Mouse (Mus musculus) left cerebral cortex, postnatal 14 days (tissue): ENCODE results near the gene Gm17268. TPM values are rescaled to one million over a fixed set of nuclear protein-coding genes. Genes with fewer than 3 reads are reported as not detected.

ENCODE experiments used
- DNase-seq, 2 experiments: peaks; one replicate each; pipeline ENCODE4 v3.0.0; 2021 to 2022; ENCODE audit warnings: low spot score in 2 of 2, mixed read lengths in 1 of 2
- intact Hi-C: fragments of 180-260 bp; cut with DNase I; formaldehyde crosslinking; loops from one replicate; pipeline ENCODE4 v1.15.1; 2025
- long read RNA-seq, 2 experiments: library from polyadenylated mRNA; stranded (forward); transcript quantifications; one replicate each; pipeline ENCODE4 v2.0.0; 2021
- total RNA-seq, 2 experiments: library from RNA; stranded (reverse); gene quantifications; 2 replicates each; pipeline ENCODE4 v1.2.3; 2021

Gene Gm17268
- total RNA-seq, result not detected
- long read RNA-seq, experiment 1, result 0 reads
- long read RNA-seq, experiment 2, result 0 reads

DNA sequence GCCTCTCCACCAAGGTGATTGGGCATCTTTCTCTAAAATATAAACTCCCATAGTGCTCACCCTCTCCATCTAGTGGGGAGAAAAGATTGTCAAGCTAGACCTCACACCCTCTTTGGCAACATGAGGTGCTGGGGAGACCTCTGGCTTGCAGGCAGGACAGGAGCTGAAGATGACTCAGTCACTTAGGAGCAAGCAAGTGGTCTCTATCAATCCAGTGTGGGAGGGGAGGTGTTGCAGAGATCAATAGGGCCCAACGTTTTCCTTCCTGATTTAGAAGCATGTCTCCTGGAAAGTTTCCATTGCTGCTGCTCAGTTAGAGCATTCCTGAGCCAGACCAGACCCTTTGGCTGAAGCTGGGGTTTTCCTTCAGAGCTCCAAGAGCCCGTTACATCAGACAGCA is at the start of gene Gm17268:
Gene Gm17268 (minus strand): TSS at position 28 of the 400 bp plus-strand sequence.
- intact Hi-C loops, result loop anchor here (5.0 kb wide), 1 partner anchor 41 kb away; no protein-coding TSS in a partner anchor
- no peak for DNase-seq

DNA sequence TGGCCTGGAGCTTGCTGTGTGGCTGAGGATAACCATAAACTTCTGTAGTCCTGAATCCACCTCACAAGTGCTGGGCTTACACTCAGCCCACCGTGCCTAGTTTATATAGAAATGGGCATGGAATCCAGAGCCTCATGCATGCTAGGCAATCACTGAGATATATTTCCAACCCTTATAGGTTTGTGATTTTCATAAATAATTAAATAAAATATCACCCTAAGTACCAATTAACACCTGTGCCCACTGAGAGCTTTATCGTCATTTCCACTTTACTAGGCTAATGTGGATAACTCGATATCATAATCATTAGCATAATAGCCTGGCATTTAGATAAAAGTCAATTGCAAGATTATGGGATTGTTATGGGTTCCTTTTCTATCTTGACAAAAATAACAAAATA is 46.0 kb upstream of the Gm17268 start:
- no peak for DNase-seq
- intact Hi-C loops, result no loop called here

DNA sequence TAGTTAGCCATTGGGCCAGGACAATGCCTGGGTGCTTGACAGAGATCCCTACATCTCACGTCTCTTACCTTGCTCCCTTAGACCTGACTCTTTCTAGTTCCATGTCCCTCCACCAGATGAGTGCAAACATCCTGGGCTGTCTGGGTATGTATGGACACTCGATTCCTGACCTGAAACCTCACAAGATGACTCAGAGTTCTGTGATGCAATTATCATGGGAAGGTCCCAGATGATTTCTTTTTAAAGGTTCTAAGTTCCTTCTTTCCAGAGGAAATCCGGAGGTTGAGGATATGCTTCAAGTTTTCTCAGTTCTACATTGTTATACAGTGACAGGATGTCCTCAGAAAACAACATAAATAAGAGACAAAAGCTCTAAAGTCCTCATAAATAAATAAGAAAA is 42.5 kb upstream of the Gm17268 start:
- DNase-seq, result no peak
- intact Hi-C loops, result no loop called here

DNA sequence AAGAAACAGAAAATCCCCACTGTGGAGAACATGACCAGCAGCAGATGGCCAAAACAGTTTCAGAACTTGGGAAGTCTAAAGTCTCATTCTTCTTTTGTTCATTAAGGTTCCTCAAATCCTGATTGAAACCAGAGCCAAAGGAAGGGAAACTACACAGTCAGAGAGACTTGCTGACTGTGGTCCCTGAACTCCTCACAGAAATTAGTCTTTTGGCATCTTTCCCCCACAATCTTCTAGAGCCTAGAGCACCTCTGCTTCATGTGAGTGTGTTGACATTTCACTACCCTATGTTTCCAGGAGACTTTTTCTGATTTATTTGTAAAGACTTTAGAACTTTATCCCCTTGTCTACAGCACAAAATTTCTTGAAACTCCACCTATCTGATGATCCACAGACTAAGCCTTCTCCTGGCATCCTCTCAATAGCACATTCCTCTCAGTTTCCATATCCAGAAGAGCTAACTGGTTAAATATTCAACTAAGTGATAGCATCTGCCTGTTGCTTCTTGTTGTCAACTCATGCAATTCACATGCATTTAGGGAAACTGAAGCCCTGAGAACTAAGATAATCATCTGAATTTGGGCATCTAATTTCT is 39.9 kb upstream of the Gm17268 start:
- no peak for DNase-seq
- intact Hi-C loops, result no loop called here

DNA sequence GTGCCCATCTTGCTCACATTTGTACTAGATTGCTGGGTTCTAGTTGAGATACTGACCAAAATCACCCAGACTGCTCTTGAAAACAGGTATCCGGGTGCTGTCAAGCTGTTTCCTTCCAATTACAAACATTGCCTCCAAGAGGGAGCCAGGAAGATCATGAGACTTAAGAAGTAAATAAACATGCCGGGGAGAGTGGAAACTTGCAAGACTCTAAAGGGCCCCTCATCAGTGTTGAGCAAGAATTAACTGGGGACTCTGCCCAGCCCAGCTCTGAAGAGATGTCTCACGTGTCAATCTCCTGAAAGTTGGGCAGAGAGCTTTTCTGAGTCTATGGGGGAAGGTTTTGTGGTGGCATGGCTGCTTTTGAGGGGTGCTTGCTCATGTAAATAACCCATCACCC is 38.7 kb upstream of the Gm17268 start:
- intact Hi-C loops, result no loop called here
- DNase-seq, result no peak

DNA sequence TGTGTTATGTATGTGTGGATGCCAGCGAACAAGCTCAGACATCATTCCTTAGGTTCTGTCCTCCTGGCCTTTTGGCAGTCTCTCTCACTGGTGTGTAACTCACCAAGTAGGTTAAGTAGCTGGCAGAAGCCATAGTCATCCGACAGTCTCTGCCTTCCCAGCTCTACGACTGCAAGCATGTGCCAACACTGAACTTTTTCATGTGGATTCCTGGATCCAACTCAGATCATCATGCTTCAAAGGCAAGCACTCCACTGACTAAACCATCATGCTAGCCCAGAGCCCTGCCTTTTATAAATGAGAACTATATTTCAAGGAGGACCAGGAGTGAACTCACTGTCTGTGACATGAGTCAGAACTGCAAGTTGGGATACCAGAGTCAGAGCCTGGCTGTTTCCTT is 35.3 kb upstream of the Gm17268 start:
- no peak for DNase-seq
- intact Hi-C loops, result no loop called here

DNA sequence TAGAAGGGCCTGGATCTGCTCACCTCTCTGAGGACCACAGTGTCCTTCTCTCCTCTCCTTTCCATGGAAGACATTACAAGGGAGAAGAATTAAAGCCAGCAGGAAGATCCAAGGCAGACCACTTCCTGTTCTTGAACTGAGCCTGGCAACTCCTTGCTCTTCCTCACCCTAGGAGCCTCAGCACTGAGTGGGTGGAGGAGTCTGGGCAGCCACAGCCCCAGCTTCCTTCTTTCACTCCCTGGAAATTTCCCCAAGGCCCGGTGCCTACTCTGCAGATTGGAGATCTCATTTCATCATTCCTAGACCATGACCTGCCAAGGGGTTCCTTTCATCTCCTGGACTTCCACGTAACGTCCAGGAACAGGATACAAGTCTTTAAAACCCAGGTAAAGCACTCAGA is 34.6 kb upstream of the Gm17268 start:
- no peak for DNase-seq
- intact Hi-C loops, result no loop called here

DNA sequence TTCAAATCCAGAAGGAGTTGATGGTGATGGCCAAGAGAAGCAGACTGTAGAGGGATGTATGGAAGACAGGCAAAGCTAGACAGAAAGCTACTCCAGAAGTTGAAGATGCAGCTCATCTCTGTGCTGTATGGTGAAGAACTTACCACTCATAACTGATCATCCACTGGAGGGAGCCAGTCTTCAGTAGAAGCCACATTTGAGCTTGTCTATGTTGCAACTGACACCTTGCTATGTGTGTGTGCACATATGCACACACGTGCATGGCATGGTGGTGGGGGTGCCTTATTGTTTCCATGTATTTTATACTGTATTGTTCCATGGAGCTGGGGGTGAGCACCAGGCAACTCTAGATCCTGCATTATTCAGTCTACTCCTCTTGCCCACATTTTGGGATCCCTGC is 34.0 kb upstream of the Gm17268 start:
- intact Hi-C loops, result no loop called here
- peak in 1 of 2 experiments; percentile 22 for DNase-seq

DNA sequence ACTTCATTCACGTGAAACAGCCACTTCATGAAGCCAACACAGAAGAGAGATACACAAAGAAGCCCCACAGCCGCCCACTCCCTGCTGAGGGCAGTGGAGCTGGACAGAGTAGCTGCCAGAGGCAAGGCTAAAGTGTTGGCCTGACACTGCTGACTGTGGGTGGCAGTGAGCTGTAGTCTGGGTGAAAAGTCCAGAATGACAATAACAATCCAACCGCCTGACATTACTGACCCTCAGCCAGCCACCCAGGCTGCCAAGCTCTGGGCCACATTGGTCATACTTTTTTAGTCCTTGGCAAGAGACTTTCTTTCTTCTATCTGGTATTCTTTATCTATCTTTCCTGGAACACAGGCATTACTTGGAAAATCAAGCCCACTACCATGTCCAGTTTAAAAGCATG is 32.7 kb upstream of the Gm17268 start:
- DNase-seq, result no peak

DNA sequence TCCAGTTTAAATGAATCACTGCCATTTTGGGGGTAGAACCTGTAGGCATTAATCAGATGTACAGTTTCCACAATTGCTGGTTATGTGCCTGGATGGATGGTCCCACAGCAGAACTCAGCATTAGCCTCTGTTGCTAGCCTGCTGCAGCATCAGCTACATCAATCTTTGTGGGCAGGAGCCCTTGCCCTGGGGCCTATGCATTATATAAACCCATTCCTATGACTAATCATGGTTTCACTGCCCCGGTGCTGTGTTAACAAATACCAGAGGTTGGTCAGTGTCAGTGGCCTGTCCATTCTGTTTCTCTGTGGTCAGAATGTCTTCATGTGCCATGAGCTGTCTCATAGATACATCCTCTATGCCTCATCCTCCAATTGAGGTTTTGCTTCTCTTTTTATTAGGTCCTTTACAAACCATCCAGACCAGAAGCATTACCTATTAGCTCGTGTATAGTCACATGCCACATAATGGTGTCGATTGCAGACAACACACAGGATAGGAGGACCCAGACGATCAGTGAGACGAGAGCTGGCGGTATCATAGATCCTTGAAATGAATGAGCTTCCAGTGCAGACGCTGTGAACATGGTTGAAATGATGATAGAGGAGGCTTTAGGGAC is 28.7 kb upstream of the Gm17268 start:
- intact Hi-C loops, result no loop called here
- no peak for DNase-seq

More for the DNA sequence above, 32.7 kb upstream of the Gm17268 start:
- intact Hi-C loops, result no loop called here

DNA sequence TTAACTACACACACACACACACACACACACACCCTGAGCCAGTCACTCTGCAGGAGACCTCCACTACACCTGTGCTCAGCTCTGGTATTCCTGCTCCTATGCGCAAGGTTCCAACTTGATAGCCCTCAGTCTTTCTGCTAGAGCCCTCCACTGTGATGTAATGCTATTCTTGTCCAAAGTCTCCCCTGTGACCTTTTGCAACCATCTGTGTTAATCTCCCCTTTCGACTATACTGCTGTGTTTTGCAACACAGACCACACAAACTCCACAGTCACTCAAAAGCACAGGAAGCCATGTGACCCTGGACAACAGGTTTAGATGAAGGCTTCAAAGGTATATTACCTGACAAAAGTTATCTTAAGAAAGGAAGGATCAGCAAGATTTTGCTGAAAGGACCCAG is 25.1 kb upstream of the Gm17268 start:
- no peak for DNase-seq
- intact Hi-C loops, result no loop called here

DNA sequence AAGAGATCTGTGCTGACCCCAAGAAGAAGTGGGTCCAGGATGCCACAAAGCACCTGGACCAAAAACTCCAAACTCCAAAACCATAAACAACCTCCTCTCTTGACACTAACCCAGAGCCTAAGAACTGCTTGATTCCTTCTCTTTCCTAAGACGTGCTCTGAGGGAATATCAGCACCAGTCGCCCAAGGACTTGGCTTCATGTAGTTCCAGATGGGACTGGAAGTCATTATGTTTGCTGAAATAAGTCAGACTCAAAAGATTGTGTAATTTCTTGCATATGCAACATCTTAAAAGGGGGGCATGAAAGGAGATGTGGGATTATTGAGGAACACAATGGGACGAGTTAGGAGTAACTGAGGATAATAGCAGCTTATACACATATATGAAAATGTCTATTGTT is 23.9 kb upstream of the Gm17268 start:
- DNase-seq, result no peak
- intact Hi-C loops, result no loop called here

DNA sequence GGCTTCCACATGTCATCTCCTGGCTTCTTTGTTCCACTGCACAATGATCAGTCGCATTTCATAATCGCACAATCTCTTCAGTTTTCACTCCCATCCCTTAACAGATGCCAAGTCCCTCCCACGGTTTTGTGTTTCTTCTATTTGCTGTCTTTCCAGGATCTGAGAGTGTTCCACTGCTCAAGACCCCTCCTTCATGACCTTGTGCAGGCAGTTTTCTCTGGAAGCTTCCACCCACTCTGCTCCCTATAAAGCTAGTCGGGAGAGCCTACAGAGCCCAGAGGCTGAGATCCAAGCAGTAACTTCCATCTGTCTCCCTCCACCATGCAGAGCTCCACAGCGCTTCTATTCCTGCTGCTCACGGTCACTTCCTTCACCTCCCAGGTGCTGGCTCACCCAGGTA is 19.3 kb upstream of the Gm17268 start, which contains the start of gene Ccl11:
Gene Ccl11 (plus strand): TSS at position 178 of the 400 bp plus-strand sequence.
- intact Hi-C loops, result no loop called here
- DNase-seq, result peak; percentile 42 to 68

DNA sequence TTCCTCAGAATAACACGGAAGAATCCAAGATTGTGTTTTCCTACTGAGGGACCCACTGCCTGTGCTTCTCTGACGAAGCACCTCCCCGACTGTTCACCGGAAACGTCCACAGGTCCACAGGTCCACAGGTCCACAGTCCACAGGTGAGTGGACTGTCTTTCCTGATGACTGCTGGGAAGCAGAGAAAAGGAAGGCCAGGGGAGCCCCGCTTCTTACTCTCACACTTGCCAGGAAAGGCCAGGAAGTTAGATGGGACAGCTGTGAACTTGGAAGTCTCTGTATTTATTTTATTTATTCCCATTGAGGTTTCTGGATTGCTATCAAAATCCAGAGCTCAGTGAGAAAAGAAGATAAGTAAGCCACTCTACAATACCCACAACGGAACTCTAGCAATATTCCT is 15.5 kb upstream of the Gm17268 start:
- no peak for DNase-seq

DNA sequence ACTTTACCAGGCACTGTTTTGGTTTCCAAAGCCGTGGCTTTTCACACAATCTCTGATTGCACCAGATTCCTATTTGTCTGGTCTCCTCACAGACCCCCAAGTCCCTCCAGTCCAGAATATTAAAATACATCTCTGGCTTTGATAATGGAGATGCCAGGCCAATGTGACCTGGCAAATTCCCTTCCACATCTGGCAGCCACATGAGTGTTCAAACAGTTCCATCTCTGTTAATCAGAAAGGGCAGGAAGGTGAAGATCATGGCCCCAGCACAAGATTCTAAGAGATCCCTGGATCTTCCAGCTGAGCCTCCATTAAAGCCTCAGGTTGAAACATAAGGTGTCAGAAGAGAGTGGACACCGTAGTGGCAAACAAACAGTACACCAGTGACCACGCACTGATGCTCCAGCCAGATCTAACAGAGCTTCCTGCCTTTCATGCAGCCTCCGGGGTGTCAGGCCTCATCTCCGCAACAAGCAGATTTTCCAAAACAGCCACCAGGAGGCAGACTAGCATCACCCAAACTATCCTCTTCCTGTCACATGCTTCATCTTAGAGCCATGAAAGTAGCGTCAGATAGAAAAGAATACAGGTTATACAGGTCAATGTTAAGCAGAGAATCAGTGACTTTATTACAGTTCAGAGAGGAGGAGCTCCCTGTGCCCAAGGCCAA is 9.5 kb upstream of the Gm17268 start:
- peak; percentile 36 to 48 for DNase-seq
- intact Hi-C loops, result loop anchor here (5.0 kb wide), 1 partner anchor 129 kb away; no protein-coding TSS in a partner anchor

More for the DNA sequence above, 15.5 kb upstream of the Gm17268 start:
- intact Hi-C loops, result no loop called here

DNA sequence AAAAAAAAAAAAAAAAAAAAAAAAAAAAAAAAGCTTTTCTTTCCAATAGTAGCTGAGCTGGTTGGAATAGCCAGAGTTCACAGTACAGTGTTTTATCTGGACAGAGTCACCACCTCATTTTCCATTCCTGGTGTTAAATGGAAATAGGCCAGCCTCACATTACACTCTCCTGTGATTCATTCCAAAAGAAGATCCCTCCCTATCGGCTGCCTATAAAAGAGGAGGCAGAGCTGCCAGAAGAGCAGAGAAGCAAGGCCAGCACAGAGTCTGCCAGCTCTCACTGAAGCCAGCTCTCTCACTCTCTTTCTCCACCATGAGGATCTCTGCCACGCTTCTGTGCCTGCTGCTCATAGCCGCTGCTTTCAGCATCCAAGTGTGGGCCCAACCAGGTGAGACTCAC is 7.1 kb upstream of the Gm17268 start, which contains the start of gene Ccl7:
Gene Ccl7 (plus strand): TSS at position 242 of the 400 bp plus-strand sequence.
- DNase-seq, result peak; percentile 11 to 29
- intact Hi-C loops, result loop anchor here (5.0 kb wide), 1 partner anchor 132 kb away; no protein-coding TSS in a partner anchor

DNA sequence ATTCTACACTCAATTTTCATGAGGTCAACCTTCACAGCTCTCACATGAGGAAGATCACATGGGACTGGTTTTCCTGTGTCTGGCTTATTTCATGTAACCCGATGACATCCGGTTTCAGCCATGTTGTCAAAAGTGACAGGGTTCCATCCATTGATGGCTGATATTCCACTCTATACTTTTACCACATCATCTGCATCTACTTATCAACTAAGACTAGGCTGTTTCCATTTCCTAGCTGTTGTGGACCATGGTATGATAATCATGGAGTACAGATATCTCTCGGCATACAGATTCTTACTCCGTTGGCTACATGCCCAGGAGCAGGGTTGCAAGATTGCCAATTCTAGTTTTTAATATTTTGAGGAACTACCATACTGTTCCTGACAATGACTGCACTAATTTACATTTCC is 3.3 kb upstream of the Gm17268 start:
- intact Hi-C loops, result no loop called here
- peak in 1 of 2 experiments; percentile 9 for DNase-seq

DNA sequence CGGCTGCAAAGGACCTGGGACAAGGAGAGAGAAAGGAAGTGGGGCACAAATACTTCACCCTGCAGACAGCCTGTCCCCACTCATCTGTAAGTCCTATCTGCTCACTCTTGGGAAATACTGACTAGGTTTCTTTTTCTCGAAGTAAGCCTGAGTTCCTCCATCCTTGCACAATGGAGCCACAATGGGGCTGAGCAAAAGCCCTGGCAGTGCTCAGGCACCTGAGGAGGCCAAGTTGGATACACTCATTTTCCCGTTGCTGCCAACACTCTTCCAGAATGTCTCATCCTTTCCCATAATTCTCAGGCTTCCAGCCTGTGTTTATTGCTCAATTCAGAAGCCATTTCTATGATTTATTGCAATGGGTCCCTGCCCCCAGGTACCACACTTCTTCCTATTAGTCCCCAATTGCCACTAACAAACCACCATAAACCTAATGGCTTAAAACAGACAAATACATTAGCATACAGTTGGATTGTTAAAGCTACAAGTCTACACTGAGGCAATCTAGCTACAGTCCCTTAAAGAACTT is 834 bp upstream of the Gm17268 start:
- intact Hi-C loops, result loop anchor here (5.0 kb wide), 1 partner anchor 42 kb away; no protein-coding TSS in a partner anchor
- no peak for DNase-seq

DNA sequence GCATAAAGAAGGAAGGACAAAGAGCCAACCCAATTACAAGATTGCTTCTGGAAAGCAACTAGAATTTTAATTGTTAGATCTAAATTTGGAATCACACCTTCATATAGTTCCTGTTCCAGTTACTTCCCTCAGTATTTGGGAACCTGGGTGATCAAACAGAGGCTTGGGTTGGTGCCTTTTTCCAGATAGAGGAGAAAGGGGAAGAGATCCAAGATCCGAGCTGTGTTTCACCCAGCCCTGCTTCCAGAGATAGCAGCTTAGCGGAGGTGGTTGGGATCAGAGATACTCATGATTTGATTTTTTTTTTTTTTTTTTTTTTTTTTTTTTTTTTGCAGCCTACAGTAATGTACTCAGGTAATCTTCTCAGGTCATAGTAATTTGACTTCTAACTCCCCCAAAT is 2.5 kb downstream of the Gm17268 start:
- intact Hi-C loops, result loop anchor here (5.0 kb wide), 1 partner anchor 39 kb away; no protein-coding TSS in a partner anchor
- no peak for DNase-seq

DNA sequence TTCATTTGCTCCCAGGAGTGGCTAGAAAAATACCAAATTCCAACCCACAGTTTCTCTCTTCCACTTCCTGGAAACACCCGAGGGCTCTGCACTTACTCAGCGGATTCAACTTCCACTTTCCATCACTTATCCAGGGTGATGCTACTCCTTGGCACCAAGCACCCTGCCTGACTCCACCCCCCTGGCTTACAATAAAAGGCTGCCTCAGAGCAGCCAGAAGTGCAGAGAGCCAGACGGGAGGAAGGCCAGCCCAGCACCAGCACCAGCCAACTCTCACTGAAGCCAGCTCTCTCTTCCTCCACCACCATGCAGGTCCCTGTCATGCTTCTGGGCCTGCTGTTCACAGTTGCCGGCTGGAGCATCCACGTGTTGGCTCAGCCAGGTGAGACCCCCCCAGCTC is 3.0 kb downstream of the Gm17268 start, which contains the start of gene Ccl2:
Gene Ccl2 (plus strand): TSS at position 216 of the 400 bp plus-strand sequence.
- DNase-seq, result peak; percentile 55 to 65
- intact Hi-C loops, result loop anchor here (5.0 kb wide), 1 partner anchor 38 kb away; no protein-coding TSS in a partner anchor
